Mouse (Mus musculus): ENCODE results near the gene Thbs1.

Thbs1 gene

GRCm38 (mm10) chr2:118148321-118149142, 36.9 kb downstream of the Thbs1 start:
- DNase-seq (ENCODE audit: low spot score): no peak

- no peak for DNase-seq (ENCODE audit: low spot score)
These were observed 38.3 kb downstream of the Thbs1 start for GRCm38 (mm10) chr2:118149855-118150563.

GRCm38 (mm10) chr2:118158095-118158494, 46.4 kb downstream of the Thbs1 start:
- no peak for DNase-seq (ENCODE audit: low spot score)

GRCm38 (mm10) chr2:118159126-118159525, 47.5 kb downstream of the Thbs1 start:
- DNase-seq (ENCODE audit: low spot score): no peak

- DNase-seq (ENCODE audit: low spot score): no peak
These were observed 48.9 kb downstream of the Thbs1 start for GRCm38 (mm10) chr2:118160547-118160946.

- DNase-seq (ENCODE audit: low spot score): no peak
These were observed 49.3 kb downstream of the Thbs1 start for GRCm38 (mm10) chr2:118160991-118161390.

GRCm38 (mm10) chr2:118162486-118162885, 50.8 kb downstream of the Thbs1 start:
- DNase-seq (ENCODE audit: low spot score): no peak

- no peak for DNase-seq (ENCODE audit: low spot score)
These were observed 52.5 kb downstream of the Thbs1 start for GRCm38 (mm10) chr2:118164137-118164536.

- DNase-seq (ENCODE audit: low spot score): no peak
These were observed 54.0 kb downstream of the Thbs1 start for GRCm38 (mm10) chr2:118165691-118166090.

- no peak for DNase-seq (ENCODE audit: low spot score)
These were observed 56.1 kb downstream of the Thbs1 start for GRCm38 (mm10) chr2:118167731-118168130.

GRCm38 (mm10) chr2:118168225-118168624, 56.5 kb downstream of the Thbs1 start:
- no peak for DNase-seq (ENCODE audit: low spot score)

GRCm38 (mm10) chr2:118174558-118175383, 63.1 kb downstream of the Thbs1 start:
- no peak for DNase-seq (ENCODE audit: low spot score)

Measured in spleen, adult 12 weeks (tissue).